Mouse (Mus musculus): ENCODE data around the gene Ikzf4. TPM values are rescaled to one million over a fixed set of nuclear protein-coding genes. Genes with fewer than 3 reads are reported as not detected.
"Not testable (repeated sequence)": the region's sequence is repeated elsewhere in the genome, so short reads cannot be mapped to it uniquely, and the experiment has no call there.

Ikzf4 gene
- polyA plus RNA-seq, 1 experiment = not detected

DNA sequence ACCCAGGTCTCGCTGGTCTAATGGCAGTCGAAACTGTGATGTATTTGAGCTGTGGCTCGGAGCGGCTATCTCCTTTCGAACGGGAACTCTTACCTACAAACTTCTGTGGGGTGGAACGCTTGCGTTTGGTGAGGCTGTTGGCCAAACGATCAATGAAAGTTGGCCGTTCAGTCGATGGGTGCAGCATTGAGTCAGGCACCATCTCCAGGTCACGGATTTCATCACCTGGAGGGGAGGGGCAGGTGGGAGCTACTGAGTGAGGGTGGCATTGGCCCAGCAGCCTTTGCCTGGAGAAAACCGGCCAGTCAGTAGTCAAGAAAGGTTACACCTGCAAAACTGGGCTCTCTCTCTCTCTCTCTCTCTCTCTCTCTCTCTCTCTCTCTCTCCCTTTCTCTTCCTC is 10.1 kb downstream of the Ikzf4 start:
- Histone ChIP-seq H3K4me1 (ENCODE audit: control insufficient read depth, insufficient read depth, low read length) (no peaks in the 10 kb centered on the region), H3K4me3 (replicated peaks; ENCODE audit: control insufficient read depth, low read depth, low read length) (no peak overlapping the region), H3K27ac (ENCODE audit: control insufficient read depth, insufficient read depth, low read depth, low read length, poor library complexity) (no peak overlapping the region)
- 91% methylated on average over 13 of the region's 13 CpGs for WGBS
- TF ChIP-seq CTCF (IDR thresholded peaks at IDR 0.05; ENCODE audit: control insufficient read depth, insufficient read depth, low read length) (no peak), POLR2A (IDR thresholded peaks at IDR 0.05; ENCODE audit: borderline replicate concordance, control insufficient read depth, low read depth, low read length) (no peak)

DNA sequence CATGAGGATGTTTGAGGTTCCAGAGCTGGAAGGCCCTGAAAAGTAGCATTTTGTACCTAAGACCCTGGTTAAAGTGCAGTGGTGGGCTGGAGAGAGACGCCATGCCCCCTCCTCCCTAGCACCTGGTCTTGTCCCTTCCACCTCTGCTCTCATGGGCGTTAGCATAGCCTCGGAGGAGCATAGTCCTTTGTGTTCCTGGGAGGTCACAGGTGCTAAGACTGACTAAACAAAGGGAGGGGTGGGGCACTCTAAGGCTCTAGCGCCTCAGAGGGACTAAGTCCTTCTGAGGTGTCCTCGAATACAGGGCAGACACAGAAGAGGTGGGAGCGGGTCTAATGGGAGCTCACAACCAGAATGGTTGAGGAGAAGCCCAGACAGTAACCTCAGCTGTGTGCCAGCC is 14.2 kb downstream of the Ikzf4 start:
- Histone ChIP-seq H3K27ac (ENCODE audit: control insufficient read depth, insufficient read depth, low read depth, low read length, poor library complexity) (no peak overlapping the region), H3K4me1 (ENCODE audit: control insufficient read depth, insufficient read depth, low read length) (no peaks in the 10 kb centered on the region; the same call in 1 of the 2 replicates), H3K4me3 (replicated peaks; ENCODE audit: control insufficient read depth, low read depth, low read length) (no peak overlapping the region)
- 60% methylated on average over 6 of the region's 6 CpGs for WGBS
- TF ChIP-seq POLR2A (IDR thresholded peaks at IDR 0.05; ENCODE audit: borderline replicate concordance, control insufficient read depth, low read depth, low read length) = no peak
- TF ChIP-seq CTCF (IDR thresholded peaks at IDR 0.05; ENCODE audit: control insufficient read depth, insufficient read depth, low read length) = no peak

DNA sequence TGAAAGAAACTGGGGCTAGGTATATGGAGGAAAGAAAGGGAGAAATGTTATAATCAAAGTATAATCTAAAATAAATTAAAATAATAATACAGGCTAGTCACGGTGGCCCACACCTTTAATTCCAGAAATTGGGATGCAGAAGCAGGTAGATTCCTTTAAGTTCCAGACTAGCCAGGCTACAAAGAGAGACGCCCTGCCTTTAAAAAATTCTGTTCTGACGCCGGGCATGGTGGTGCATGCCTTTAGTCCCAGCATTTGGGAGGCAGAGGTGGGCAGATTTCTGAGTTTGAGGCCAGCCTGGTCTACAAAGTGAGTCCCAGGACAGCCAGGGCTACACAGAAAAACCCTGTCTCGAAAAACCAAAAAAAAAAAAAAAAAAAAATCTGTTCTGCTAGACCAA is 15.5 kb downstream of the Ikzf4 start:
- not testable (repeated sequence) for H3K4me3 ChIP-seq (replicated peaks; ENCODE audit: control insufficient read depth, low read depth, low read length); H3K27ac ChIP-seq (ENCODE audit: control insufficient read depth, insufficient read depth, low read depth, low read length, poor library complexity); H3K4me1 ChIP-seq (ENCODE audit: control insufficient read depth, insufficient read depth, low read length)
- WGBS = 82% methylated on average over 5 of the region's 5 CpGs

DNA sequence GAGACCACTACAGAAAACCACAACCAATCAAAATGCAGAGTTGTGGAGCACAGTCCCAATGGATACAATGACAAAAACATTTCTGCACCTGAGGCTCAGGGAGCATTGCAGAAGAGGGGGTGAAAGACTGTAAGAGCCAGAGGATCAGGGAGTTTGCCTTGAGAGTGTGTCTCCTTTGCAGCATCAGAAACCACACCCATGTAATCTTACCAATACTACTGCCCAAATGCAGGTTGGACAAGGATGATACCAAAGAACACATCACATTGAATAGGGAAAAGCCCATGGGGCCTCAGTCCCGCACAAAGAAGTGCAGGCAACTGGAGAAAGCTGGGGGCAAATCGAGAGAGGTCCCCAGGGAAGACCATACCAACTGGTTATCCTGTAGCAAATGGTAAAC is 16.0 kb downstream of the Ikzf4 start:
- TF ChIP-seq POLR2A (IDR thresholded peaks at IDR 0.05; ENCODE audit: borderline replicate concordance, control insufficient read depth, low read depth, low read length) (no peak), CTCF (IDR thresholded peaks at IDR 0.05; ENCODE audit: control insufficient read depth, insufficient read depth, low read length) (no peak)
- peaks cover 3% of the 10 kb centered on the region; the same call in 1 of the 2 replicates for H3K4me1 ChIP-seq (ENCODE audit: control insufficient read depth, insufficient read depth, low read length)
- 65% methylated on average over 2 of the region's 2 CpGs for WGBS
- H3K4me3 ChIP-seq (replicated peaks; ENCODE audit: control insufficient read depth, low read depth, low read length) = no peak overlapping the region
- no peak overlapping the region for H3K27ac ChIP-seq (ENCODE audit: control insufficient read depth, insufficient read depth, low read depth, low read length, poor library complexity)

DNA sequence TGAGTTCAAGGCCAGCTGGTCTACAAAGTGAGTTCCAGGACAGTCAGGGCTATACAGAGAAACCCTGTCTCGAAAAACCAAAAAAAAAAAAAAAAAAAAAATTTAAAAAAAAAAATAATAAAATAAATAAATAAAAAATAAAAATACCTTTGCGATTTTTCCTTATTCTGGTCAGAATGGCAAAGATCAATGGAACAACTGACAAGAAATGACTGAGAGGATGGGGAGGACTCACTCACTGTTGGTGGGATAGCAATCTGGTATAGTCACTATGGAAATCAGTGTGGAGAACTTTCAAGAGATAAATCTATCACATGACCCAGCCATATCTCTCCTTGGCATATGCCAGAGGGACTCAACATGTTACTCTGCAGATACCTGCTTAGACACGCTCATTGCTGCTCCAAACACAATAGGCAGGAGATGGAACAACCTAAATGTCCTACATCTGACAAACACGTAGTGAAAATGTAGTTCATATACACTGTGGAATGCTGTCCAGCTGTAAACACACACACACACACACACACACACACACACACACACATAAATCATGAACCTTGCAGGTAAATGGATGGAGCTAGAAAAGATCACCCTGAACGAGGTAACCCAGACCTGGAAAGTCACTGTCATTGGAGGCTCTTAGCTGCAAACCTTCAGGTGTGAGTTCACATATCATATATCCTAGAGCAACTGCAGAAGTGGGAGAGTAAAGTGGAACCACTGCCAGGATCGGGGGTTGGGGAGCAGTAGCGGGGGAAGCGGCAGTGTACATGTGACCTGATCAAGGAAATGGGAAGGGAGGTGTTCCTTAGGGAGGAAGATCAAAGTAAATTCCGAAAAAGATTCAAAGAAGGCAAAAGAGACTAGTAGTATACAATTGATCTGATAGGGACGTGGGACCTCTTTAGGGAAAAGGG is 18.1 kb downstream of the Ikzf4 start:
- 62% methylated on average over 10 of the region's 10 CpGs for WGBS
- Histone ChIP-seq H3K4me1 (ENCODE audit: control insufficient read depth, insufficient read depth, low read length) (peaks cover 3% of the 10 kb centered on the region; the same call in 1 of the 2 replicates), H3K4me3 (replicated peaks; ENCODE audit: control insufficient read depth, low read depth, low read length) (no peak overlapping the region), H3K27ac (ENCODE audit: control insufficient read depth, insufficient read depth, low read depth, low read length, poor library complexity) (no peak overlapping the region)
- TF ChIP-seq CTCF (IDR thresholded peaks at IDR 0.05; ENCODE audit: control insufficient read depth, insufficient read depth, low read length) (no peak), POLR2A (IDR thresholded peaks at IDR 0.05; ENCODE audit: borderline replicate concordance, control insufficient read depth, low read depth, low read length) (no peak)

DNA sequence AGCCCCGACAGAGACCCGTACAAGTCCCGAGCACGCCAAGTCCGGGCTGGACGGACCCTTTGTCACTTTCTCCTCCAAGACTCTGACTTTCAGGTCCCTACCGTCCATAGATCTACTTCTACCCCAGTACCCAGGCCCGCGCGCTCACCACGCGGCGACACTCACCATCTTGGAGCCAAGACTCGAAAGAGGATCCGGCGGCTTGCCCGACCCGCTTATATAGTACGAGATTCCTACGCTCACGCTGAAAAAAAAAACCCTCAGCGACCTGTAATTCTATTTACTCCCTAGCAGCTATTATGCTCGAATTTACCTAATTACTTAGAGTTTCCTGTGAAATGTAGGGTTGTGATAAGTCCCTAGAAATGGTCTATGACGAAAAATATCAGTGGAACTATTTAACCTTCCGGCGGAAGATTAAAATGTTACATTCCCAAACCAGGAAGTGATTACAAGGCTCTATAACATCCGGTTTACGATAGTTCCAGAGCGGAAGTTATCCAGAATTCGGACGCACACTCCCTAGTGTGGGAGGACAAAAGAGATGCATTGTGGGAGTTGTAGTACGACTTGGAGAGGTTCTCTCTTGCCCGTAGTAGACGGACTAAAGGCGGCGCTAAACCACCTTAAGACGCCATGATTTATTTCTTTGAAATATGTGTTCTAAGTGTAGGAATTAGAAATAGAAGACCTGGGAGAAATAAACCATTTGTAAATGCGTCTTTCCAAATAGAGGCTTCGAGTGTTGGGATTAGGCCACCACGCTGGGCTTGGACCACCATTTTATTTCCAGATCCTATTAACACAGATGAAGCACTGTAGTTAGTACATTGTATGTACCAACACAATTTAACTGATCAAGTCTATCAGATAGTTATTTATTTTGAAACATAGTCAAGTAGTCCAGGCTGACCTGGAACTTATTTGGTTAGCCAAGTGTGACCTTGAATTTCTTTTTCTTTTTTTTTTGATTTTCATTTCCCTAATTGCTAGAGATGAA is 19.2 kb downstream of the Ikzf4 start, which contains the start of gene Rps26:
TSS of gene Rps26 (minus strand) at position 437 of the 1,000 bp plus-strand sequence.
- Histone ChIP-seq H3K4me1 (ENCODE audit: control insufficient read depth, insufficient read depth, low read length) (peaks cover 3% of the 10 kb centered on the region; the same call in 1 of the 2 replicates), H3K27ac (ENCODE audit: control insufficient read depth, insufficient read depth, low read depth, low read length, poor library complexity) (peak within 1 kb of the TSS; percentile 63), H3K4me3 (replicated peaks; ENCODE audit: control insufficient read depth, low read depth, low read length) (peak within 1 kb of the TSS; percentile 90)
- WGBS = 1% methylated on average over 40 of the region's 40 CpGs
- TF ChIP-seq CTCF (IDR thresholded peaks at IDR 0.05; ENCODE audit: control insufficient read depth, insufficient read depth, low read length) (no peak), POLR2A (IDR thresholded peaks at IDR 0.05; ENCODE audit: borderline replicate concordance, control insufficient read depth, low read depth, low read length) (peak; percentile 89; the same call in 1 of the 2 replicates)

DNA sequence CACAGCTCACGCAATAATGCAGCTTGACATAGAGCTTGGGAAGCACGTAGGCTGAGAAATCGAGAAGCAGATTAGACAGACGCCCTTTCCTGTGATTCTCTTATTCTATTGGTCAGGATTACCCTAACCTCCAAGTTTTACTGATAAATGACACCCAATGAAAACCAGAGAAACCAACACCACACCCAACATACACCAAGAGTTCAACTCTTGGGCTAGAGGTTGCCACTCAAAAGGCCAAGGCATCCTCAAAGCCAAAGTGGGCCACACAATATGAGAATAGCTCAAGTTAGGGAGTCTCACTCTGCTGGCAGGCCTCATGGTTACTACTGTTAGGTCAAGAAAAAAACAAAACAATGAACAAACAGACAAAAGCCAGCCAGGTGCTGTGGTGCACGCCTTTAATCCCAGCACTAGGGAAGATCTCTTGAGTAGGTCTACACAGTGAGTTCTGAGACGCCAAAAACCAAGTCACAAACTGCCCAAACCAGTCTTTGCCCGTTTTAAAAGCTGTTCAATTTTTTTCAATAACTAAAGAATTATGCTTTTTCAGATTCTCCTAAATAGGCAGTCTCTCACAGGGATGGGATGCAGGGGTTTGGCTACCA is 20.4 kb downstream of the Ikzf4 start:
- no peak for TF ChIP-seq CTCF (IDR thresholded peaks at IDR 0.05; ENCODE audit: control insufficient read depth, insufficient read depth, low read length)
- no peak for TF ChIP-seq POLR2A (IDR thresholded peaks at IDR 0.05; ENCODE audit: borderline replicate concordance, control insufficient read depth, low read depth, low read length)
- WGBS = 29% methylated on average over 7 of the region's 7 CpGs
- Histone ChIP-seq H3K27ac (ENCODE audit: control insufficient read depth, insufficient read depth, low read depth, low read length, poor library complexity) (peak overlapping the region; percentile 63; the same call in 1 of the 2 replicates), H3K4me3 (replicated peaks; ENCODE audit: control insufficient read depth, low read depth, low read length) (peak overlapping the region; percentile 90), H3K4me1 (ENCODE audit: control insufficient read depth, insufficient read depth, low read length) (peaks cover 3% of the 10 kb centered on the region; the same call in 1 of the 2 replicates)

DNA sequence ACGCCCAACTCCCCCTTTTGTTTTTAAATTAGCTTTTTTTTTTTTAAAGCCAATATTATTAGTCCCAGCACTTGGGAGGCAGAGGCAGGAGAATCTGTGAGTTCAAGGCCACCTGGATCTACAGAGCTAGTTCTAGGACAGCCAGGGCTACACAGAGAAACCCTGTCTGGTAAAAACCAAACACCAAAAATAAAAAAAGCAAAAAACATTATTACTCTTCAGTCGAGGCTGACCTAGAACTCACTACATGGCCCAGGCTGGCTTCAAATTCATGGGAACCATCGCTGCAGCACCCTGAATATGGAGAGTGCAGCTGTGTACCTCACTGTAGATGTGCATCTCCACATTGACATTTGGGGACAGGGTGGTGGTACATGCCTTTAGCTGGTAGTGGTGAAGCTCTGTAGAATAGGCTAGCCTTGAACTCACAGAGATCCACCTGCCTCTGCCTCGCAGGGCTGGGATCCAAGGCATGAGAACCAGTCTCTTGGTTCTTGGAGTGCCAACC is 22.6 kb downstream of the Ikzf4 start:
- not testable (repeated sequence) for H3K4me1 ChIP-seq (ENCODE audit: control insufficient read depth, insufficient read depth, low read length); H3K4me3 ChIP-seq (replicated peaks; ENCODE audit: control insufficient read depth, low read depth, low read length); H3K27ac ChIP-seq (ENCODE audit: control insufficient read depth, insufficient read depth, low read depth, low read length, poor library complexity)
- WGBS = 94% methylated on average over 4 of the region's 4 CpGs

Measured in bone marrow, adult 2 months (tissue).